Mouse (Mus musculus) midbrain, embryonic 15.5 days (tissue): ENCODE results near the gene 4930507D05Rik. TPM values are rescaled to one million over a fixed set of nuclear protein-coding genes. Genes with fewer than 3 reads are reported as not detected.
A peak's percentile ranks its signal among the peaks of the same experiment; 100 is the strongest.
"Not testable (repeated sequence)": the region's sequence is repeated elsewhere in the genome, so short reads cannot be mapped to it uniquely, and the experiment has no call there.

ENCODE experiments used
- ATAC-seq: fragments of 200-750 bp; cut with Nextera tagmentation; replicated peaks from 2 replicates; pipeline ENCODE4 v1.8.0; 2017; ENCODE audit warnings: moderate TSS enrichment
- H3K27ac ChIP-seq: fragments of 300-500 bp; sonication (generic); 2 replicates; pipeline ENCODE4 v1.5.1; 2015; ENCODE audit warnings: mild to moderate bottlenecking, inconsistent platforms
- H3K27me3 ChIP-seq: fragments of 300-500 bp; sonication (generic); replicated peaks from 2 replicates; pipeline ENCODE4 v1.6.1; 2015; ENCODE audit warnings: inconsistent platforms
- H3K36me3 ChIP-seq: fragments of 300-500 bp; sonication (generic); replicated peaks from 2 replicates; pipeline ENCODE4 v1.6.1; 2015; ENCODE audit warnings: inconsistent platforms
- H3K4me1 ChIP-seq: fragments of 300-500 bp; sonication (generic); 2 replicates; pipeline ENCODE4 v1.6.1; 2015; ENCODE audit warnings: inconsistent platforms
- H3K4me2 ChIP-seq: fragments of 300-500 bp; sonication (generic); 2 replicates; pipeline ENCODE4 v1.6.1; 2015; ENCODE audit warnings: inconsistent platforms, mild to moderate bottlenecking, moderate library complexity
- H3K4me3 ChIP-seq: fragments of 300-500 bp; sonication (generic); 2 replicates; pipeline ENCODE4 v1.5.1; 2015; ENCODE audit warnings: mild to moderate bottlenecking, inconsistent platforms
- H3K9ac ChIP-seq: fragments of 300-500 bp; sonication (generic); 2 replicates; pipeline ENCODE4 v1.6.1; 2015; ENCODE audit warnings: mild to moderate bottlenecking, inconsistent platforms
- H3K9me3 ChIP-seq: fragments of 300-500 bp; sonication (generic); 2 replicates; pipeline ENCODE4 v1.6.1; 2016; ENCODE audit warnings: inconsistent platforms
- WGBS: fragments of 180-500 bp; shearing (Covaris S2); methylation state at CpG from one replicate; pipeline ENCODE4 v1.1.7; 2015; ENCODE audit warnings: mixed read lengths; 5-methylcytosine and 5-hydroxymethylcytosine counted together
- polyA plus RNA-seq: library from polyadenylated mRNA; unstranded; fragments of >200 nt; fragmentation: Nextera tagmentation; extraction: Ambion mirVana; gene quantifications from 2 replicates; pipeline ENCODE4 v1.2.1, GENCODE M21; 2015

Gene 4930507D05Rik
- polyA plus RNA-seq, 1 experiment from 2014 or later = 1.5 TPM

DNA sequence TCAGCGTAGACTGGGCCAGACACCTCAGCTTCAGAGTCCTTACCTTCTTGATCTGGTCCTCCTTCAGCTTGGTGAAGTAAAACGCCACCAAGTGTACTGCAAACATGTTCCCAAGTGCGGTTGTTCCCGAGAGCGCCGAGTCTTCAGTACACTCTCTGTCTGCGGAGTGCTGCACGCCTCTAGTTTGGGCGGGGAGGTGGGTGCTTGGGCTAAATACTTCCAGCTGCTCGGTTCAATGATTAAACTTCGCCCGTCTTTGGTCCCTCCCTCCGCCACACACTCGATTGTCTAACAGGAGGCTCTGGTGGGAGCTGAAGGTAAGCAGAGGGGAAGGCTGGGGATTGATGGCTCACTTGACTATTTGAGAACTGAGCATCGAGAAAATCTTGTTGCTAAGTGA is 27.0 kb upstream of the 4930507D05Rik start, which contains the start of gene Hkdc1:
Gene Hkdc1 (minus strand): TSS at position 237 of the 400 bp plus-strand sequence.
- Histone ChIP-seq H3K27me3 (no peaks in the 10 kb centered on the region), H3K4me1 (no peaks in the 10 kb centered on the region), H3K9me3 (no peaks in the 10 kb centered on the region), H3K4me3 (no peak within 1 kb of the TSS), H3K27ac (no peak within 1 kb of the TSS), H3K36me3 (no peaks in the 10 kb centered on the region), H3K9ac (no peak within 1 kb of the TSS), H3K4me2 (no peak within 1 kb of the TSS)
- no peak for ATAC-seq
- 46% methylated on average over 15 of the region's 15 CpGs for WGBS

DNA sequence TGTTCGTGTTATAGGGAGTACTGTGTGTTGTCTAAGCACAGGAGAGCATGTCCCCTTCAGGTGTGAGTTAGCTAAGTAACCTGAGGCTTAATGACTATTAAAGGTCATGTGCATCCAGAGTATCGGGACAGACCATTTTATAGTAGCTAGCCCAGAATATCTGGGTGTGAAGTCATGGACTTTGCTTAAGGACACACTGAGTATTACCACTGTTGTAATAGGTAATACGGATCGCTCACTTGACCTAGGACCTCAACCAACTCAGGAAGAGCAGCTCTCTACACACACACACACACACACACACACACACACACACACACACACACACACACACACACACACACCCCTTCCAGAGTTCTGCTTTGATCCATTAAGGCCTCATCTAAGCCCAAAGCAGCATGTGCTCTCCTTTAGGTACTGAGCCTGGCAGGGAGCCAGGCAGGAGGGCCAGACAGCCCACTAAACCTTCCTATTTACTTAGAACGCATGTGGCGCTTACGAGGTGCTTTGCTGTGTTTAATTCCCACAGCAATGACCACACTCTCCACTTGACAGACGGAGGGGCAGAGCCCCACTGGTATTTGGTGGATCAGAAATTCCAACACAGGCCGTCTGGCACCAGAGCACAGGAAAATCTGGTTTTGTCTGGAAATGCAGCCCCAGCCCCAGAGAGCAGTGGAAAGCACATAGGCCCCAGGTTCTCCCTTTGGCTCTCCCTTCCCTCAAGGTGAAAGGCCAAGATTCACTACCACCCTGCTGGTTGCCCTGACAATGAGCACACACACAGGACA is 24.0 kb upstream of the 4930507D05Rik start:
- WGBS = 52% methylated on average over 9 of the region's 9 CpGs
- Histone ChIP-seq H3K4me3 (no peak overlapping the region), H3K9ac (no peak overlapping the region), H3K27me3 (no peaks in the 10 kb centered on the region), H3K4me1 (no peaks in the 10 kb centered on the region), H3K36me3 (peaks cover 24% of the 10 kb centered on the region), H3K27ac (no peak overlapping the region), H3K4me2 (no peak overlapping the region), H3K9me3 (no peaks in the 10 kb centered on the region)
- ATAC-seq = no peak

DNA sequence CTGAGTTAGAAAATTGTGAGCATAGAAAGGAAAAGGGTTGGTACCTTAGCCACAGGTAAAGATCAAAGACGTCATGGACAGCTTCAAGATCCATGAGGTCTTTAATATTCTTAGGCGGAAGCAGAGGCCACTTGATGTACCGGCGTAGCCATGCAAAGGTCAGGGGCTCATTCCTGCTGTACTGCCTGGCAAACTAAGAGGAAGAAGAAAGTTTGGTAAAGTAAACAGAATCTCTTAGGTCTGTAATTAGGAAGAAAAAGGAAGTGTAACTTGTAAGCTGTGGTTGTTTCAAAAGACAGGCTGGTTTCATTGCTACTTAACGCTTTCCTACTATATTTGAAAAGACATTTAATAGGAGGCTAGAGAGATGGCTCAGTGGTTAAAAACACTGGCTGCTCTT is 18.9 kb upstream of the 4930507D05Rik start:
- Histone ChIP-seq H3K36me3 (peaks cover 54% of the 10 kb centered on the region), H3K9ac (no peak overlapping the region), H3K4me1 (no peaks in the 10 kb centered on the region), H3K9me3 (no peaks in the 10 kb centered on the region), H3K27ac (no peak overlapping the region), H3K27me3 (no peaks in the 10 kb centered on the region), H3K4me3 (no peak overlapping the region), H3K4me2 (no peak overlapping the region)
- ATAC-seq = no peak
- 96% methylated on average over 5 of the region's 5 CpGs for WGBS

DNA sequence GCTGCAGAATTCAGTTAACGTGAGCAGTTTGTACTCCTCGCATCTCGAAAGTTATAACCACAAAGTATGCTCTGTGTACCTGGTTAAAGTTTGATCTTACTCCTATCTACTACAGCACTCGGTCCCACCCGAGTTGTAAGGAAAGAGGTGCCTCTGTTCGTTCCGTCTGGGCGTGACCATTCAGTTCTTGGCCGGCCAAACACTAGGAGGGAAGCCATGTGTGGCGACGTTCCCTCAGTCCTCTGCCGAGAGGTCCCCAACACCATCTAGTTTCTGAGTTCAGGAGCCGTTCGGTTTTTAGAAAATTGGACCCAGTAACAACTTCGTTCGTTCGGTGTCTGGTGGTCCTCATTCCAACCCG is 971 bp downstream of the 4930507D05Rik start:
- peaks cover 17% of the 10 kb centered on the region for H3K36me3 ChIP-seq
- H3K4me1 ChIP-seq = peaks cover 18% of the 10 kb centered on the region
- peak overlapping the region; percentile 71 for H3K4me2 ChIP-seq
- H3K4me3 ChIP-seq = peak overlapping the region; percentile 93
- peak overlapping the region; percentile 98 for H3K9ac ChIP-seq
- ATAC-seq = no peak
- H3K9me3 ChIP-seq = no peaks in the 10 kb centered on the region
- peak overlapping the region; percentile 94 for H3K27ac ChIP-seq
- H3K27me3 ChIP-seq = no peaks in the 10 kb centered on the region
- 33% methylated on average over 18 of the region's 18 CpGs for WGBS

DNA sequence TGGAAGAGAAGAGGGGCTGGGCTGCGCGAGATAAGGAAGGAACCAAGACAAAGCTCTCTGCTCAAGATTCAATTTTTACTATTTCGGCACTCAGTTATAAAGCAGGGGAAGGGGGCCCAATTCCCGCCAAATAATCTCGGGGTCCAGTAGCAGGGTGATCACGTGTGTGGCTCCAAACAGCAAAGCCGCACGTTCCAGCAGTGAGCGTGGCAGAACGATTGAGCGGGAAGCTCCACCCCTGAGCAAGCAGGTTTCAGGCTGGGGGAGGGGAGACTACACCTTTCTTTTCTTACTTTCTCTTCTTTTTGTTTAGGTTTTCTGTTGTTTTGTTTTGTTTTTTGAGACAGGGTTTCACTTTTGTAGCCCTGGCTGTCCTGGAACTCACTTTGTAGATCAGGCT is 2.7 kb downstream of the 4930507D05Rik start:
- H3K4me3 ChIP-seq, H3K9me3 ChIP-seq, H3K27me3 ChIP-seq, H3K4me2 ChIP-seq, ATAC-seq, H3K9ac ChIP-seq, H3K27ac ChIP-seq: not testable (repeated sequence)
- Histone ChIP-seq H3K4me1 (peaks cover 18% of the 10 kb centered on the region), H3K36me3 (peaks cover 12% of the 10 kb centered on the region; the same call in 1 of the 2 replicates)
- WGBS = 68% methylated on average over 11 of the region's 11 CpGs

DNA sequence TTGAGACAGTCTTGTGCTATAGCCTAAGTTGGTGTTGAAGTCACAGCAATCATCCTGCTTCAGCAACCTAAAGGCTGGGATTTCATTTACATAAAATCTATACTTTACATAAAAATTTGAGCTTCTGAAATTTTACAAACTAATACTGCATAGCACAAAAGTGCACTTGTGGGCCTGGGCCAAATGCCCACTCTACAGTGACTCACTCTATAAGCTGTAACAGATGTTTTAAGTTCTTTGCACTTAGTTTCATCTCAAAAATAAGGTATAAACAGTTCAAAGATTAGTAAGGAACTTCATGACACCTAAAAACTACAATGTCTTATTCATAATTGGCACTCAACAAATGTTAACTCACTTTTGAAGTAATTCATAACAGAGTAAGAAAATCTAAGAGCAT is 12.0 kb downstream of the 4930507D05Rik start:
- no peak overlapping the region for H3K4me3 ChIP-seq
- H3K9ac ChIP-seq = no peak overlapping the region
- no peak overlapping the region for H3K27ac ChIP-seq
- H3K4me1 ChIP-seq = no peaks in the 10 kb centered on the region
- H3K4me2 ChIP-seq = no peak overlapping the region
- no peak for ATAC-seq
- H3K36me3 ChIP-seq = peaks cover 19% of the 10 kb centered on the region; the same call in 1 of the 2 replicates
- no peaks in the 10 kb centered on the region for H3K9me3 ChIP-seq
- H3K27me3 ChIP-seq = no peaks in the 10 kb centered on the region

DNA sequence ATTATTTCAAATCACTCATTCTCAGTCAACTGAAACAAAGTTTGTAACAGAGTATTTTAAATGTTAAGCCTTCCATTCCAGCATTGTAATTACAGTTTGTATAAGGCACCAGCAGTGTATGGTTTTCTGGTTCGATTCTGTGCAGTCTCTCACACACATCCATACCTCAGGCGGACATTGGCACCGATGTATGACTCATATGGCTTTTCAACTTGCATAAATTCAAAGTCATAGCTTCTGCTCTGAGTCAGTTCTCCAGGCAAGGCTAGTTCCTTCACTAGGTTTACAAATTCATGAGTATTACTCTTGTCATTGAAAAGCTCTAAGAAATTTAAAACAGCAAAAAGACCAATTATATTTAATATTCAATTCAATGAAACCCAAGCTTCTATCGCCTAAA is 20.4 kb downstream of the 4930507D05Rik start:
- WGBS = 95% methylated on average over 4 of the region's 4 CpGs
- Histone ChIP-seq H3K27ac (no peak overlapping the region), H3K4me3 (no peak overlapping the region), H3K9ac (no peak overlapping the region), H3K4me1 (no peaks in the 10 kb centered on the region), H3K36me3 (peaks cover 16% of the 10 kb centered on the region), H3K9me3 (no peaks in the 10 kb centered on the region), H3K4me2 (no peak overlapping the region), H3K27me3 (no peaks in the 10 kb centered on the region)
- no peak for ATAC-seq

DNA sequence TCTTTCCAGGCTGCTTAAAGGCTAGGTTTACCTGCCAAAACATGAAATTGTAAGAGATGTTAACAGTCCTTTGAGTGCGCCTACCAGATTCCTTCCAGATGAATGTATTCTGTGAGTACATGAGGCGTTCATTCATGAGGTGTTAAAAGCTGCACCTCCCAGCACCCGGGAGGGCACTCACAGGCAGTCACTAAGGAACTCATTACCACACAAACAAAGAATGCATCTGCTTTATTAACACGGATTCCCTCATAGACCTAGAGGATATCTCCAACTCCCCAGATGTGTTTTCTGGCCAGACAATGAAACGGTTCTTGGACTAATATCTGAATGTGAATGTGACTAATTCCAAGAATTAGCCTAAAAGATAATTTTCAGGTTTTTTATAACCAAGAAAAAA is 21.8 kb downstream of the 4930507D05Rik start:
- Histone ChIP-seq H3K4me2 (no peak overlapping the region), H3K27ac (no peak overlapping the region)

DNA sequence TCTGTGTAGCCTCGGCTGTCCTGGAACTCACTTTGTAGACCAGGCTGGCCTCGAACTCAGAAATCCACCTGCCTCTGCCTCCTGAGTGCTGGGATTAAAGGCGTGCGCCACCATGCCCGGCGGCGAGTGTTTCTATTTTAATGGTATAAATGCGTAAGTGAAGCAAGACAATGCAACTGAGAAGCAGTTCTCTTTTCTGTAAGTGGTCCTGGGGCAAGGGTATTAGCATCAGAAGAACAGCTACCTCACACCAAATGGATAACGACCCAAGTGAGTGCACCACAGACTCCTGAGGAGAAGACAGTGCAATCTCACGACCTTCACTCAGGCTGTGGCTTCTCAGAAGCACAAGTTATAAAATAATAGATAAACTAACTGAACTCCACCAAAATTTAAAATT is 25.7 kb downstream of the 4930507D05Rik start:
- Histone ChIP-seq H3K9me3 (no peaks in the 10 kb centered on the region), H3K4me3 (no peak overlapping the region), H3K4me2 (no peak overlapping the region), H3K27ac (no peak overlapping the region), H3K27me3 (no peaks in the 10 kb centered on the region), H3K4me1 (no peaks in the 10 kb centered on the region), H3K36me3 (no peaks in the 10 kb centered on the region), H3K9ac (no peak overlapping the region)
- no peak for ATAC-seq
- WGBS = 94% methylated on average over 10 of the region's 10 CpGs

More for the DNA sequence above, 21.8 kb downstream of the 4930507D05Rik start:
- WGBS = 54% methylated on average over 5 of the region's 5 CpGs
- Histone ChIP-seq H3K4me3 (no peak overlapping the region), H3K27me3 (no peaks in the 10 kb centered on the region), H3K9ac (no peak overlapping the region), H3K36me3 (peaks cover 16% of the 10 kb centered on the region), H3K4me1 (no peaks in the 10 kb centered on the region), H3K9me3 (no peaks in the 10 kb centered on the region)
- ATAC-seq = no peak

DNA sequence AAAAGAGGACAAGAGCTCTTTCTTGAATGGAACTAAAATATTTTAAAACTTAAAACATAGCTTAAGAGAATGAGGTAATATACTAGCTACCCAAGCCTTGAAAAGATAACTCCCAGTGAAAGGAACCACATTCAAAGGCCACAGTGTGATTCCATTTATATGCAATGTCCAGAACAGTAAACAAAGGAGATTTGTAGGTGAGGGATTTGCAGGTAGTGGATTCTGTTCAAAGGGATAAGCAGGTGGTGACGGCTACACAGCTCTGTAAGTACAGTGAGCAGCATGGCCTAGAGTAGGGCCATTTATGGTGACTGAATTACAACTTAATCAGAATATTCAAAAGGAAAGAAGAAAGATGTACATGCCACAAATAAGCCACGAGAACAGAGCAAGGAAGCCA is 27.7 kb downstream of the 4930507D05Rik start:
- Histone ChIP-seq H3K36me3 (no peaks in the 10 kb centered on the region), H3K4me2 (no peak overlapping the region), H3K9me3 (no peaks in the 10 kb centered on the region), H3K4me3 (no peak overlapping the region), H3K4me1 (no peaks in the 10 kb centered on the region), H3K27me3 (no peaks in the 10 kb centered on the region), H3K9ac (no peak overlapping the region), H3K27ac (no peak overlapping the region)
- no peak for ATAC-seq
- 60% methylated on average over 2 of the region's 2 CpGs for WGBS

DNA sequence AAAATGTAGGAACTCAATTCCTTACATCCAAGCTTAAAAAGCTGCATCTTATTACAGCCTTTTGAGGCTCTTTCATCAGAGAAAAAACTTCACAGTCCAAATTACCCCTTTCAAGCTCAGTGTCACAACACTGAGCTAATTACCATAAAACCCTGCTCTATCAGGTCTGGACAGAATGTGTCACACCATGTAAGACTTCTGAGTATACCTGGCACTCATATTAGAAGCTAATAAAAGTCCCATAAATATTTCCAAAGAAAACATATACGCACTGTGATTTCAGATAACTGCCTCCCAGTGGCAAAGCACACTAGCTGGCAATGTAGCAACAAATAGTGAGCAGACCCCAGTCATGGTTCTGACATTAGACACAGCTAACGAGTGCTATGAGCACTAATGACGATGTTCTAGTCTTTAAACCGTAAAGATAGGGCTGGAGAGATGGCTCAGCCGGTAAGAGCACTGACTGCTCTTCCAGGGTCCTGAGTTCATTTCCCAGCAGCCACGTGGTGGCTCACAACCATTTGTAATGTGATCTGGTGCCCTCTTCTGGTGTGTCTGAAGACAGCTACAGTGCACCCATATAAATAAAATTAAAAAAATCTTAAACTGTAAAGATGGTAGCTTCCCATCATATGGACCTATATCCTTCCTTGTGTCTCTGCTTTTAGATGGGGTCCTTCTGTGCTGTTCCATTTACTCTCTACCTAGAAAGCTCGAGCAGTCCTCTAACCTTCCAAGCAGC is 32.0 kb downstream of the 4930507D05Rik start:
- H3K4me3 ChIP-seq = no peak overlapping the region
- peaks cover 17% of the 10 kb centered on the region for H3K4me1 ChIP-seq
- 68% methylated on average over 7 of the region's 7 CpGs for WGBS
- H3K36me3 ChIP-seq = no peaks in the 10 kb centered on the region
- H3K9me3 ChIP-seq = no peaks in the 10 kb centered on the region
- no peak for ATAC-seq
- H3K27me3 ChIP-seq = no peaks in the 10 kb centered on the region
- no peak overlapping the region for H3K9ac ChIP-seq
- H3K27ac ChIP-seq = no peak overlapping the region
- no peak overlapping the region for H3K4me2 ChIP-seq

DNA sequence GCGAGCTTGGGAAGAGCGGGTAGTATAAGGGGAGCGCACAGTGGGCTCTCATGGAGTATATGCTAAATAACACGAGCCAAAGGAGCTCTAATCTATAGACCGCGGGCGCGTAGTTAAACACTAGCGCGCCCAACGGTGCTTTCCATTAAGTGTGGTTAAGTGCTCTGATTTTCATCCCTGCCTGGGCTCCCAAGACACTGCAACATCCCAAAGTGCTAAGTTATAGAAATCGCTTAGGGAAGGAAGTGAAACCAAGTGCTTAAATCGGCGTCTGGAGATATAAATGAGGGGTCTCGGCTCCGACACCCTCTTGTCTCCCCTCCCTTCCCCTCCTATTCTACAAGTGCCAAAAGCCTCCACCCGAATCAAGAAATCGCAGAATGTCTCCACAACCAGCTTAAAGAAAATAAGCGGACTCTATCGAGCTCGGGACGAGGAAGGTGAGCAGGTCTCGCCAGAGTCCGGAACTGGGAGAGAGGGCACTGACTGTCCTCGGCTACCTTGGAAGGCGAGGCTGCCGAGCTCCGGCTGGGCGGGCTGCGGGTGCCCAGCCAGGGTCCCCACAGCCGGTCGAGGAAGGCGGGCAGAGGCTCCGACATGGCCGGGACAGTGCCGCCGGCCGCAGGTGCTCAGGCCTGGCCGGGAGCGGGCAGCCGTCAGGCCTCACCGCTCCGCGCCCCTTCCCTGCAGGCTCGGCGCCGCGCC is 36.7 kb downstream of the 4930507D05Rik start:
- H3K9ac ChIP-seq = peak overlapping the region; percentile 80
- H3K4me3 ChIP-seq = peak overlapping the region; percentile 85
- H3K27me3 ChIP-seq = no peaks in the 10 kb centered on the region
- ATAC-seq = peak; percentile 81
- WGBS = under 1% methylated on average over 39 of the region's 48 CpGs
- no peaks in the 10 kb centered on the region for H3K36me3 ChIP-seq
- peaks cover 17% of the 10 kb centered on the region for H3K4me1 ChIP-seq
- peak overlapping the region; percentile 85 for H3K27ac ChIP-seq
- H3K9me3 ChIP-seq = no peaks in the 10 kb centered on the region
- H3K4me2 ChIP-seq = peak overlapping the region; percentile 70
